Mouse (Mus musculus) c-Kit-positive CD71-negative TER-119-negative erythroid progenitor cells, embryonic 14.5 days (primary cell): ENCODE results near the gene Cdkal1.

Experiments used
- DNase-seq: peaks from one replicate; pipeline ENCODE4 v3.0.0-alpha.2; 2013; ENCODE audit warnings: low read depth

The Cdkal1 gene

DNA sequence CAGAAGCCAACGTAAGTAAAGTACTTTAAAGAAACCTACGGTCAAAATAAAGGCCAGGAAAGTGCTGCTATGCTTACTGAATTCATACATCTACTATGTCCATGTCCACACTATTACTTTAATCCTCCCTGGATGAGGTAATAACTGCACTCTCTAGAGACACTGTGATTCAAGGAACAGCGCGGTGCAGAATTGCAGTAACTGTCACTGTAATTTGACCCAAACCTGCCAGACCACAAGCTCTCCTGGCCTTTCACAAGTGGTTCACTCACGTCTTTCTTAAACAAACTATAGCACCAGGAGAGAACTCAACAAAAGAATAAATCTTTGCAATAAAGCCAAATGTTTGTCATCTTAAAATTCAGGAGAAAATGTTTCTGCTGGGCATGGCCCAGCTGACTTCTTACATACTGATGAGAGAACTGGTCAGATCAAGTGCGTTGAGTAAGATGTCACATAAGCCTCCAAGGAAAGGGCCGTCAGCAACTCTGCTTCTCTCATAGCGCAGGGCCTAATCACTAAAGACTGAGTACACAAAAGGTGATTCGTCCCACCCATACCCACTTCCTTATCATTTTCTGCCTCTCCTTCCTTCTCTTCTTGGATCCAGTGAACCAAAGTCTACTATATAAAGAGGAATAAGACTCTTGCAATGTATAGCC, 504.3 kb downstream of the Cdkal1 start:
- no peak for DNase-seq

- no peak for DNase-seq
These were observed 505.5 kb downstream of the Cdkal1 start for GRCm38 (mm10) chr13:29350004-29350403.

GRCm38 (mm10) chr13:29349386-29349961, 506.0 kb downstream of the Cdkal1 start:
- no peak for DNase-seq

DNA sequence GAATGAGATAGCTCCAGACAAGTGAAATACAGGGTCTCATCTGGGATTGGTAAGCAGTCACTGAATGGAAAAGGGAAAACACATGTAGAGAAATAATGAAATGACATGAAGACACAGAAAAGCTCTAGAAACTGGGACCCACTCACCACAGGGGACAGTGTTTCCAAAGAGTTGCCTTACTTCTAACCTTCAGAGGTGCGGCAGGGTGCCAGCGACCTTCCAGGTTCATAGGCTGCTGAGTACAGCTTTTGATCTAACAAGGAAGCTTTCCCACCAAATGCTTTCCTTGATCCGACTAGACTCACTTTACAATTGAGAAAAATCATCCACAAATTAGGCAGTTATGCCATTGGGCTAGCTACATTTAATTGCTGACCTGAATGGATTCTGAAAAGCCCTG, 507.1 kb downstream of the Cdkal1 start:
- no peak for DNase-seq

DNA sequence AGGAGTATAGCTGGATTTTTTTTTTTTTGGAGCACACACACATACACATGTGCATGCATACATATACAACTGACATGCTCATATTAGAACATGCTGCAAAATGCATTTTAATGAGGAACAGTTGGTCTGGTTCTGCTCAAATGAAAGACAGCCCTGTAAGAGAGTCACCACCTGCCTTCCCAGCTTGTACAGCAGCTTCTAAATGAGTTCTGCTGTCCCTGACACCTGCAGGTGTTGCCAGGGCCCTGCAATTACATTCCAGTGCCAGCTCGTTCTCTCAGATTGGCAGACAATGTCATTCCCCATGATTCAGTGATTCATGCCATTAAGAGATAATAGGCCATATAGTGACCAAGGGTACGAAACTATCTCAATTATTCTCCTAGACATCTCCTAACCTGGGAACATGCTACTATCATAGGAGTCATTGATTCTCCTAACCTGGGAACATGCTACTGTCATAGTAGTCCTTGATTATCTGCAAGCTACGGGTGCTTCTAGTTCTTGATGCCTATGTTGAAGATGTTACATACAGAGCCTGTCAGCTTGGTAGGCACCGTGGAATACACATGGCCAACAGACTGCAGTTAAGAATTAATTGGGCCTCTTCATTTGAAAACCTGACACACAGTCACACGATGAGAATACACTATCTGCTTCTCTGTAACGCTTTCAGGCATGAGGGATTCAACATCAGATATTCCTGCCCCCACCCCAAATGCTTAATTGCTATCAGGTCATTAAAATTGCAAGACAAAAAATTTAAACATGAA, 522.6 kb downstream of the Cdkal1 start:
- DNase-seq = no peak

GRCm38 (mm10) chr13:29325946-29326345, 529.5 kb downstream of the Cdkal1 start:
- DNase-seq = no peak

DNA sequence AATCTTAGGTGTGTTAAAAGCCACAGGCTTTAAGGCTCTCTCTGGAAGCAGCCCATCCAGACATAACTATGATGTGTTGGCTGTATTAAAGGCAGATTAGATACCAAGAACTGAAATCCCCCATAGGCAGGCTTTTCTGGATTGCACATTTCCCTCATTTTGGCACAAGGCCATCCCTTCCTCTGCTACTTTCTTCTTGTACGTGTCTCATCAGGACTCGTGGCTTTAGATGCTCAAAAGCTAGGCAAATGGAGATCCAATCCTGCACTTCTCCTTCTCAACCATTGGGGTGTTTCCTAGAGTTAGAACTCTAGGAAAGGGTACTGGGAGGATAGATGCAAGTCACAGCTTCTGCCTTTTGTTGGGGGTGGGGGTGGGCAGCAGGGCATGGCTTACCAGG, 535.1 kb downstream of the Cdkal1 start:
- no peak for DNase-seq

DNA sequence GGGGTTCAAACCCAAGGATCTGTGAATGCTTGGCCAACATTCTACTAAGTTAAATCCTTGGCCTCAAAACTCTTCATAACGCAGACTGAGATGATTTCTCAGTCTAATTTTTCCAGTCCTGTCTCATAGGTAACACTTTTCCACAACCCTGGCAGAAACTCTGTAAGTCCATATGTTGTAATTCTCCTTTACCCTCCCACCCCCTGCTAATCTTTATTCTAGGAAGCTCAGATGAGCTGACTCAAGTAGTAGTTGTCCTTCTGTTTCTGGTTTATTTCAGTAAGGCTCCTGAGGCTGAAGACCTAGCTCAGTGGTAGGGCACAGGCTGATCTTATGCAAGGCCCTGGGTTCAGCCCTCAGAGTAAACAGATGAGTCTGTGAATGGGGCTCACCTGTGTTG, 537.8 kb downstream of the Cdkal1 start:
- no peak for DNase-seq

- DNase-seq = no peak
These were observed 539.2 kb downstream of the Cdkal1 start for GRCm38 (mm10) chr13:29316271-29316670.

DNA sequence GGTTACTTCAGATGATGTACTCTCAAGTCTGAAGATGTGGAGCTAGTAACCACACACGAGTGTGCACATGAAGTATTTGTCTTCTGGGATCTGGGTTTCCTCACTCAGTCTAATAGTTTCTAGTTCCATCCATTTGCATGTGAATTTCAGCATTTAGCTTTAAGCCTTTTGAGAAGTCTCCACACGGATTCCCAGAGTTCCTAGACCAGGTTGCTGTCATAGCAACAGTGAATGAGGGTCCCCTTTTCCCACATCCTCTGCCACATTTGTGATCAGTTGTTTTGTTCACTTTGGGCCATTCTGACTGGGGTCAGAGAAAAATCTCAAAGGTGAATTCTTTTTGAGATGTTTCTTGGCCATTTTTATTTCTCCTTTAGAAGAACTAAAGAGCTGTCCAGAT, 543.4 kb downstream of the Cdkal1 start:
- DNase-seq = no peak

DNA sequence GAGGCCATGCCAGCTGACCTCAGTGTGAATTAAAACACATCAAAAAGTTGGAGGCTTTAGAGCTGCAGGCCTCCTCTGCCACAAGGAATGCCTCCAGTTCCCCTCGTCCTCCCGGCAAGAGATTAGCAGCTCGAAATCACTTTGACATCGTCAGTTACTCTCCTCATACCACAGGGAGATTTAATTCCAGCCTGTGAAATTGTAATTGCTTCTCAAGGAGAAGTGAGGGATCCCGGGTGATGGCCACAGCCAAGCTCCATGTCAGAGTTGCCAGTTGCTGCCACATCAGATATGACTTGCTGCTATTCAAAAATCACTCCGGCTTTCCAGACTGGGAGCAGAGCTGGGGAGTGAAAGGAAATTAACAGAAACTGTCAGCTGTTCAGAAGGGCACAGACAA, 548.1 kb downstream of the Cdkal1 start:
- no peak for DNase-seq

DNA sequence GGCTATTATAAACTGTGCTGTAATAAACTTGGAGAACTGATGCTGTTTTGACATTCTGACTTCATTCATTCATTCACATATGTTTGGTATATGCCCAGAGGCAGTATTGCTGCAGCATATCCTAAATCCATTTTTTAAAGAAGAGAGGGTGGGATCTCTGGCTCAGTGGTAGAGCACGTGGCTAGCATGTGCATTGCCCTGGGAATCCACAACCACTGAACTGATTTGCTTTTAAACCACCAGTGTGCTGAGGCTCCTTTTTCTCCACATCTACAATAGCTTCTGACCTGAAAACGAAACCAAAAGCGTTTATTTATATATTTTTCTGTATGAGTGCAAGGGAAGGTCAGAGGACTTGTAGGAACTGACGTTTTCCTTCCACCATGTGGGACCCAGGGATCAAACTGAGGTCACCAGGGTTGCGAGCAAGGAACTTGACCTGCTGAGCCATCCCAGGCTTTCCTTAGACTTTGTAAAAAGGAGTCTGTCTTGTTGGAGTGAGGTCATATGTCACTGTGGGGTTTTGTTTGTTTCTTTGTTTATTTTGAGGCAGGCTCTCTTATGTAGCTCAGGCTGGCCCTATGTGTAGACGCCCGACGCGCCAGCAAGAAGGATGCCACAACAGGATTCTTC, 562.8 kb downstream of the Cdkal1 start:
- DNase-seq = no peak

GRCm38 (mm10) chr13:29290569-29290968, 564.9 kb downstream of the Cdkal1 start:
- DNase-seq = no peak

- DNase-seq = no peak
These were observed 570.4 kb downstream of the Cdkal1 start for GRCm38 (mm10) chr13:29285058-29285457.

- DNase-seq = no peak
These were observed 573.9 kb downstream of the Cdkal1 start for GRCm38 (mm10) chr13:29281556-29281955.

- DNase-seq = no peak
These were observed 577.3 kb downstream of the Cdkal1 start for GRCm38 (mm10) chr13:29278156-29278555.

DNA sequence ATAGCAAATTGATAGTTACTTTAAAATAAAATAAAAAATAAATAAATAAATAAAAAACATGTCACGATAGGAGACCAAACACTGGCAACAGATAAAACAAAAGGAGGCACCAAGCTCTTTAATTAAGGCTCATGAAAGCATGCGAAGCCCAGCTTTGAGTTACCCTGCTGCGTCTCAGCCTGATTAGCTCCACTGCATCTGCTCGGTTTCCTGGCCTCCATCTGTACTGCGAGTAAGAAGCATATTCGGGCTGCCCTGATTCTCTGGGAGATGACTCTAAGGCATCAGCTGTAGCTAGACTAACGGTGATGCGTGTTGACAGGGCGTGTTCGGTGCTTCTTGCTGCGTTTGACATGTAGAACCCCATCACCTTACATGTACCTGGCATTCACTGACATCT, 581.2 kb downstream of the Cdkal1 start:
- DNase-seq = no peak

- no peak for DNase-seq
These were observed 581.7 kb downstream of the Cdkal1 start for GRCm38 (mm10) chr13:29273693-29274221.

- DNase-seq = no peak
These were observed 584.0 kb downstream of the Cdkal1 start for GRCm38 (mm10) chr13:29271451-29271850.

DNA sequence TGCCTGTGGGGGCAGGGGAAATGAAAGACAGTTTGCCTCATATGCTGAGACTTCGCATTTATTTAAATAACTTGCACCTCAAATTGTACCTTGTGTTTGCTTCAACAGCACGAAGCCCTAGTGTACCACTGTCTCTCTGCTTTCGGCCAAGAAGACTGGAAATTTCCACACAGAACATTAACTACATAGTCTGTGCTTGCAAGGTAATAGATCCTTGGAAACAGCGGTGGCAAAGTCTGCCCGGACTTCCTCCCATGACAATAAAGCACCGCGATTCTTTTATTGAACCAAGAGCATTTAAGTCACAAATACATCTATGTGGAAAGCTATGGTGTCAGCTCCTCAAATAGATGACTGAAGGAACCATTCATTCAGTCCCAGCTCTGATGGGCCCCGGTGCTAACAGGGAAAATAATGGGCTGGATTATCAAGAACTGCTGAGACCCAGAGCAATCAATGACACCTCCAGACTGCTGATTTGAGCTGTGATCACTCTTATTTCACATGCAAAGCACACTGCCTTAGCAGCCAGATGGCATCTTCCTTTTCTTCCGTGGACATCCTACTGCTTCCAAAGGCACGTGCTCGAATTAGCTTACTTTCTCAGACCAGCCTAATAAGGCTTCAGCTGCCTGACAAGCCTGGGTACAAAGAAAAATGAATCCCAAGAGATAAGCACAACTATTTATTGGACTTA, 591.3 kb downstream of the Cdkal1 start:
- DNase-seq = no peak

GRCm38 (mm10) chr13:29262164-29262563, 593.3 kb downstream of the Cdkal1 start:
- no peak for DNase-seq

- DNase-seq = no peak
These were observed 606.9 kb downstream of the Cdkal1 start for GRCm38 (mm10) chr13:29248535-29248934.
